Mouse (Mus musculus) neural tube, embryonic 14.5 days (tissue): ENCODE results near the gene Emp1. TPM values are rescaled to one million over a fixed set of nuclear protein-coding genes. Genes with fewer than 3 reads are reported as not detected.

Experiments used
- ATAC-seq: fragments of 200-750 bp; cut with Nextera tagmentation; 2 replicates; pipeline ENCODE4 v1.8.0; 2017; ENCODE audit warnings: low read depth, mild to moderate bottlenecking, moderate TSS enrichment, moderate library complexity
- H3K27ac ChIP-seq: fragments of 300-500 bp; sonication (generic); 2 replicates; pipeline ENCODE4 v1.5.1; 2014; ENCODE audit warnings: low read depth, mild to moderate bottlenecking, control low read depth, low read length, moderate library complexity, mixed read lengths
- H3K27me3 ChIP-seq: fragments of 300-500 bp; sonication (generic); 2 replicates; pipeline ENCODE4 v1.6.1; 2014; ENCODE audit warnings: low read length; ENCODE audit not compliant: control insufficient read depth, insufficient read depth
- H3K36me3 ChIP-seq: fragments of 300-500 bp; sonication (generic); 2 replicates; pipeline ENCODE4 v1.6.1; 2014; ENCODE audit warnings: low read length, mixed read lengths; ENCODE audit not compliant: control insufficient read depth, insufficient read depth
- H3K4me1 ChIP-seq: fragments of 300-500 bp; sonication (generic); 2 replicates; pipeline ENCODE4 v1.6.1; 2014; ENCODE audit warnings: low read length; ENCODE audit not compliant: control insufficient read depth, insufficient read depth
- H3K4me2 ChIP-seq: fragments of 300-500 bp; sonication (generic); 2 replicates; pipeline ENCODE4 v1.6.1; 2014; ENCODE audit warnings: mild to moderate bottlenecking, low read depth, low read length, control low read depth
- H3K4me3 ChIP-seq: fragments of 300-500 bp; sonication (generic); 2 replicates; pipeline ENCODE4 v1.5.1; 2014; ENCODE audit warnings: low read depth, low read length, control low read depth, mixed read lengths
- H3K9ac ChIP-seq: fragments of 300-500 bp; sonication (generic); replicated peaks from 2 replicates; pipeline ENCODE4 v1.6.1; 2014; ENCODE audit warnings: low read depth, mild to moderate bottlenecking, control low read depth, low read length, mixed read lengths
- H3K9me3 ChIP-seq: fragments of 300-500 bp; sonication (generic); 2 replicates; pipeline ENCODE4 v1.6.1; 2016; ENCODE audit warnings: low read length; ENCODE audit not compliant: control insufficient read depth
- WGBS: fragments of 180-500 bp; shearing (Covaris S2); extraction: QIAGEN DNeasy Blood & Tissue Kit; methylation state at CpG from one replicate; pipeline ENCODE4 v1.1.7; 2014; 5-methylcytosine and 5-hydroxymethylcytosine counted together
- polyA plus RNA-seq: library from polyadenylated mRNA; unstranded; fragments of >200 nt; fragmentation: Nextera tagmentation; extraction: Ambion mirVana; gene quantifications from 2 replicates; pipeline ENCODE4 v1.2.1, GENCODE M21; 2014

Gene Emp1
- 2.0 and 4.7 TPM in 2 replicates for polyA plus RNA-seq

DNA sequence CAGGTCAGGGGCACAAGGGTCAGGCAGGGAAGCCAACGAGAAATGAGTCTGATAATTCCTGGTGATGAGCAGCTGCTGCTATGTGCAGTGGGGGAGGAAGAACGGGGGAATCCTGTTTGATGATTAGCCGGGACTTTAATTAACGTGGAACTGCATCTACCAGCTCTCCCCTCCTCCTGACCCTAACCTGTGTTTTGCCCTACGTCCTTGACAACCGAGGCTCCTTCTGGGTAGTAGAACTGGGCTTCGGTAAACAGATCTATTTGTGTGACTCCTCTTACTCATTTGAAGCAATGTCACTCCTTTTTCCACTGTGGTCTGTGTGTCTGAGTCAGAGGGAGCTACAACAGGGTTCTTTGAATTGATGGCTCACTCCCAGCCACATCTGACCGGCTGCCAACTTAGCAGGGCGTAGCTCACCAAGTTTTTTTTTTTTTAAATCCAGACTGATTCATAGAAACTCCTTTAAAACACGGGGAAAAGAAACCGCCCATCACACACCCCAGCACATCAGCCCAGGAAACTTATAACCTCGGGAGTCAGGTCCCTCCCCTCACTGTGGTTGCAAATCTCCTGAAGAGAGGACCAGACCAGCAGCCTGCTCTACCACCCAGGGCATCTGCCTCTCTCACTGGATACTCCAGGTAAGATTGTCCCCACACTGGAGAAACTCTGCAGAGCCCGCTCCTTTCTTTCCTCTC is at the start of gene Emp1:
Gene Emp1 (plus strand): TSS at position 87 of the 701 bp plus-strand sequence.
- Histone ChIP-seq H3K9me3 (no peaks in the 10 kb centered on the region), H3K4me1 (no peaks in the 10 kb centered on the region), H3K36me3 (no peaks in the 10 kb centered on the region), H3K4me3 (no peak within 1 kb of the TSS; the same call in 1 of the 2 replicates), H3K27ac (peak within 1 kb of the TSS; percentile 25; the same call in 1 of the 2 replicates), H3K27me3 (no peaks in the 10 kb centered on the region), H3K9ac (no peak within 1 kb of the TSS), H3K4me2 (no peak within 1 kb of the TSS)
- WGBS, result 40% methylated on average over 13 of the region's 13 CpGs
- ATAC-seq, result peak; percentile 65

DNA sequence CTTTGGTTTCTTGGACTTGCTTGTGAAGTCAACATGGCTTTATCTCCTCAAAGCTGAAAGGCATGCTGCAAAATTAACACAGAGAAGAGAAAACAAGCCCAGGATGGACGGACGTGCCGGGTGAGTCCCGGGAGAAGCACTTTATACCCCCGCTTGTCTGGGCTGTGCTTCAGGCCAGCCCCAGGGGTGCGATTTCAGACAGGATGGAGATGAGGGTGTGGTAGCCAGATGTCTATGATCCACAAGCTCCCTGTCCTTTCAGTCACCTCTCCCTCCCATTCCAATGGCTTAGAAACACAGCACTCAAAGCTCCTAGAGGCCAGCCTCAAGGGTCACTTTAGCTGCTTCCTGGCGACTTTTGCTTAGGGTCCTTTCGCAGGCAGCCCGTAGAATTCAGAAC is 48.4 kb upstream of the Emp1 start:
- H3K4me2 ChIP-seq, result no peak overlapping the region
- no peaks in the 10 kb centered on the region for H3K4me1 ChIP-seq
- whole genome bisulfite sequencing, result 66% methylated on average over 9 of the region's 9 CpGs
- no peak overlapping the region for H3K9ac ChIP-seq
- no peak overlapping the region for H3K27ac ChIP-seq
- no peak overlapping the region for H3K4me3 ChIP-seq
- H3K36me3 ChIP-seq, result no peaks in the 10 kb centered on the region
- no peaks in the 10 kb centered on the region for H3K9me3 ChIP-seq
- no peaks in the 10 kb centered on the region for H3K27me3 ChIP-seq
- ATAC-seq, result no peak

DNA sequence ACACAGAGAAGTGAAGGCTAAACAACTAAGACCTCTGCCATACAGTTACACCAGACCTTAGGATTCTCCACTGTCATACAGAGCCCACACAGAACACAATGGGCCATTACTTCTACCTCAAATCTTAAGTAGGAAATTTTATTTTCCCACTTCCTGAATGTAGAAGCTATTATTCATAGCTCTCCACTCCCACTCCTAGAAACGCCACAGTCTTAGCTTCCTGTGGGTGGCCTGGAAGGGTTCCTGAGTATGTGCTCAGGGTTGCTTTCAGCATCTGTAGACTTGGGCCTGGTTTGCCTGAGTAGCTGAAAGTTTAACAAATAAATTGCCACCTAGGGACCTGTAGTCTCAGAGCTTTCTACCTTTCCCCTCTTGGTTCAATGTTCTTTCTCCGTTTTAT is 46.2 kb upstream of the Emp1 start:
- Histone ChIP-seq H3K4me2 (no peak overlapping the region), H3K27ac (no peak overlapping the region), H3K9me3 (no peaks in the 10 kb centered on the region), H3K27me3 (no peaks in the 10 kb centered on the region), H3K9ac (no peak overlapping the region), H3K4me1 (no peaks in the 10 kb centered on the region), H3K4me3 (no peak overlapping the region), H3K36me3 (no peaks in the 10 kb centered on the region)
- ATAC-seq, result no peak
- WGBS, result 83% methylated on average over 2 of the region's 2 CpGs

DNA sequence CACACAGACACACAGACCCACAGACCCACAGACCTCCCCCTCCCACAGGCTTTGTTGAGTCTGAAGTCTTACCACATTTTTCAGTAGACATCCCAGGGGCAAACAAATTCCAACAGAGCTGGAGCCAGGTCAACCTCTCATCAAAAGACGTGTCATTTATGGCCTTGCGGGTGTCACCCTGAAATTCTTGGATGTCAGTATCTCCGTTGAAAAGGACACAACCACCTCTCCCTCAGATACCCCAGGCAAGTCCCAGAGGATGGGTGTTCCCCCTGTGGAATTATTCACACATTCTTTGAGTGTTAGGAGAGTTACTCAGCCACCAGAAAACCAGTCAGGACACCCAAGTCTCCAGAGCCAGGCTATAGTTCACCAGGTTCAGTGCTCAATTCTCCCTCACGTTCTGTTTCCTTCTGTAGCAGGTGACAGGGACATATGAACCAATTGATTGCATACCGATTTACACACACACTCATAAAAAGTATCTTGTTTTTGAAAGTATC is 42.9 kb upstream of the Emp1 start:
- Histone ChIP-seq H3K9me3 (no peaks in the 10 kb centered on the region), H3K9ac (no peak overlapping the region), H3K27ac (no peak overlapping the region), H3K27me3 (no peaks in the 10 kb centered on the region), H3K4me2 (no peak overlapping the region), H3K36me3 (no peaks in the 10 kb centered on the region), H3K4me1 (no peaks in the 10 kb centered on the region), H3K4me3 (no peak overlapping the region)
- ATAC-seq, result no peak
- WGBS, result 80% methylated on average over 5 of the region's 5 CpGs

DNA sequence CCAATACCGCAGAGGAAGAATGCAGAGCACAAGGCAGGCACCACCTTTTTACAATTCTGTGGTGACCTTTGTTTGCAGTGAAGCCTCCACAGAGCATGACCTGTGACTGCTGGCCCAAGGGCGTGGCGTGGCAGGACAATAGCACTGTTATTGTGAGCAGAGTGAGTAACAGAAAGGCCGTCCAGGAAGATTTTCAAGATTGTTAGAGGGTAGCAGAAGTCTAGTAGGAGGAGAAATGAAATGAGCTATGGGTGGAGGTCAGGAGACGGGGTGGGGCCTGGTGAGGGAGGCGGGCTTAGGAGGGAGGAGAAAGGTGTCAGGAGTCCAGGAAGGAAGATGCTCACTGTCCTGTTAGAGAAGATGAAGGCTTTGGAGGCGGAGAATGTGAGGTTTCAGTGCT is 39.6 kb upstream of the Emp1 start:
- H3K4me3 ChIP-seq, result no peak overlapping the region
- H3K36me3 ChIP-seq, result no peaks in the 10 kb centered on the region
- no peak overlapping the region for H3K4me2 ChIP-seq
- no peak overlapping the region for H3K9ac ChIP-seq
- H3K9me3 ChIP-seq, result no peaks in the 10 kb centered on the region
- 68% methylated on average over 7 of the region's 7 CpGs for WGBS
- H3K27me3 ChIP-seq, result no peaks in the 10 kb centered on the region
- no peak for ATAC-seq
- H3K4me1 ChIP-seq, result no peaks in the 10 kb centered on the region
- H3K27ac ChIP-seq, result no peak overlapping the region

DNA sequence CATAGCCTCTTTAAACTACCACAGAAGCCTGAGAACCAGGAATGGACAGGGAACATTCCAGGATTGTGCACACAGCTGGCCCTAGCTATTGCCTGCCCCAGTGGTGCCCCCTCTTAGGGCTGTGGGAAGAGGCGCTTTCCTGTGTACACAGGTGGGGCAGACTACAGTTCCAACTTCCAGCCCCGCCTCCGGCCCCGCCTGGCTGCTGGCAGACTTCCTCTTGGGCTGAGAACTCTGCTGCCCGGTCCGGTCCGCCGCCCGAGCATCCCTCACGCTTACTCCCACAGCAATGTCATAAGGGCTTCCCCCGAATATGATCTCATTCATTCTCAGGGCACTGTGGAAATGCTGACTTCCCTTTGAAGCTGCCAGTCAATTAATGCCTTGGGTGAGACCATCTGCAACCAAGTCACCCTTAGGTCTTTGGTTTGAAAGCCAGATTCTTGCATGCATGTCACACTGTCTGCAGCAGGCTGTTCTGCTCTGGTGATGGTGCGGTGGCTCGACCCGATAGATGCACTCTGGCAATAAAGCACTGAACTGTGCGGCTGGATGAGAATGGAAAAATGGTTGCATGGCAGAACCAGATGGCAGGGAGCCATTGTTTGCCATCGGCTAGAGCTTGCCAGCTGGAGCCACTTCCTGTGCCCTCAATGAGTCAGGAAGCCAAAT is 38.9 kb upstream of the Emp1 start:
- H3K27ac ChIP-seq, result no peak overlapping the region
- H3K36me3 ChIP-seq, result no peaks in the 10 kb centered on the region
- ATAC-seq, result peak; percentile 41; the same call in 1 of the 2 replicates
- H3K27me3 ChIP-seq, result no peaks in the 10 kb centered on the region
- H3K9ac ChIP-seq, result no peak overlapping the region
- H3K4me3 ChIP-seq, result no peak overlapping the region
- H3K4me2 ChIP-seq, result no peak overlapping the region
- no peaks in the 10 kb centered on the region for H3K4me1 ChIP-seq
- WGBS, result 52% methylated on average over 16 of the region's 16 CpGs
- H3K9me3 ChIP-seq, result no peaks in the 10 kb centered on the region

DNA sequence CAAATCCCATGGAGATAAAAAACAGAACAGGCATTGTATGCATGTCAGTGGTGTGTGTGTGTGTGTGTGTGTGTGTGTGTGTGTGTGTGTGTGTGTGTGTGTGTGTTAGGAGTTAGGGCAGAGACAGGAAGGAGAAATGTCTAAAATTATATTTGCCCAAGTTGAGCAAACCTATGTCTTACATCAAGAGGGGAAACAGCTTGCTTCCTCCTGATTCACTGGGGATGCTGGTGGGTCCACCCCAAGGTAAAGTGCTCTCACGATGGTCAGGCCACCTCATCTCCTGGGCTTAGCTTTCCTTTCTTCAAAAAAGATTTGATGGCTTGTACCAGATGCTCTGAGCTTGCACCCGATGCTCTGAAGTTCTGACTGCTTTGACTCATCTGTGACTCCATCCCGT is 38.2 kb upstream of the Emp1 start:
- WGBS, result 77% methylated on average over 3 of the region's 3 CpGs
- Histone ChIP-seq H3K36me3 (no peaks in the 10 kb centered on the region), H3K4me2 (no peak overlapping the region), H3K9me3 (no peaks in the 10 kb centered on the region), H3K9ac (no peak overlapping the region), H3K4me3 (no peak overlapping the region), H3K27me3 (no peaks in the 10 kb centered on the region), H3K27ac (no peak overlapping the region), H3K4me1 (no peaks in the 10 kb centered on the region)
- no peak for ATAC-seq

DNA sequence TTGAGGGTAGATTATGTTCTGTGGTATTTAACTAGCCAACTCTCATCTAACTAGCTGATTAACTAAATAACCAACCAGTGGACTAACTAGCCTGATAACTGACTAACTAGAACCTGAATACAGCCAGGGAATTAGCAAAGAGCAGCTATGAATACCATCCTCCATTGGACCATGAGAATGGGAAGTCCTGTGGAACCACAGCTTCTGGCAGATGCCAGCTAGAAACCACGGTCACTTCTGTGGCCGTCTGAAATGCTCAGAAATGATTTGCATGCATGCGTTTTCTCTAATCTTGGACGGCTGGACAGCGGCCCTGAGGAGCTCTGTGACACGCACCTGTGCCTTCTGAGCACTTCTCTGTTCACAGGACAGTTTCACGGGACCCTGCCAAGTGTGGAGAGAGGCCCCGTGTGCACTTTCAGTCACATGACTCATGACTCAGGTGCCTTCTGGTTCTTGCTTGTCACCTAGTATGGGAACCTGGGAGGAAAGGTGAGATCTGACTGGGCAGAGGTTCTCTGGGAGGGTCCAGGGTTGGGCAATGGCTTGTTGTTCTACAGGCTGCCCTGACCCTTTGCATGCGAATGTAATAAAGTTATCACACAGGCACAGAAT is 37.6 kb upstream of the Emp1 start:
- Histone ChIP-seq H3K9ac (no peak overlapping the region), H3K36me3 (no peaks in the 10 kb centered on the region), H3K27me3 (no peaks in the 10 kb centered on the region), H3K4me3 (no peak overlapping the region), H3K9me3 (no peaks in the 10 kb centered on the region), H3K4me2 (no peak overlapping the region), H3K27ac (no peak overlapping the region), H3K4me1 (no peaks in the 10 kb centered on the region)
- WGBS, result 84% methylated on average over 9 of the region's 9 CpGs
- ATAC-seq, result no peak

DNA sequence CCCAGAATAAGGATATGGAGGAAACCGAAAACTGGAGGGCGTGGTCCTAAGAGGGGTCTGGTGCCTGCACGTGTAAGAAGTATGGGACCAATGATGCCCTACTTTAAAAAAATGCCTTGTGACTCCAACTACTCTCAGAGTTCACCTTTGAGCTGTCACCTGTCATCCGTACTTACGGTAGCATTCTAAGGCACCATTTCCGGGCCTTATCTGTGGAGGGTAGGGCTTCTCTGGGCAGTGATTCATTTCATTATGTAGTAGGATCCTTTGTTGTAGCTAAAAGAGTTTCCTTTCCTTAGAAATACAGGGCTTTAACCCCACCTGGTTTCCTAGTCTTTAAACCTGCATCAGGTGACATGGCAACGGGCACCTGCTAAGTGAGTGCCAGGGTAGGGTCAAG is 35.5 kb upstream of the Emp1 start:
- ATAC-seq, result no peak
- 93% methylated on average over 7 of the region's 7 CpGs for WGBS
- H3K27ac ChIP-seq, result no peak overlapping the region
- no peaks in the 10 kb centered on the region for H3K4me1 ChIP-seq
- no peaks in the 10 kb centered on the region for H3K9me3 ChIP-seq
- no peaks in the 10 kb centered on the region for H3K36me3 ChIP-seq
- no peak overlapping the region for H3K4me3 ChIP-seq
- H3K9ac ChIP-seq, result no peak overlapping the region
- H3K4me2 ChIP-seq, result no peak overlapping the region
- H3K27me3 ChIP-seq, result no peaks in the 10 kb centered on the region
